Mouse (Mus musculus) neutrophil, adult 83 days (primary cell): ENCODE results near the gene Olfr1373. TPM values are rescaled to one million over a fixed set of nuclear protein-coding genes. Genes with fewer than 3 reads are reported as not detected.

Experiments
- total RNA-seq, 2 experiments: library from RNA; stranded (reverse); gene quantifications; one replicate each; pipeline ENCODE4 v1.2.4; 2023

Gene Olfr1373
- not detected for total RNA-seq

GRCm38 (mm10) chr11:52145428-52145827 is at the start of gene Olfr1373:
Olfr1373 (minus strand) TSS chr11:52145528.

DNA sequence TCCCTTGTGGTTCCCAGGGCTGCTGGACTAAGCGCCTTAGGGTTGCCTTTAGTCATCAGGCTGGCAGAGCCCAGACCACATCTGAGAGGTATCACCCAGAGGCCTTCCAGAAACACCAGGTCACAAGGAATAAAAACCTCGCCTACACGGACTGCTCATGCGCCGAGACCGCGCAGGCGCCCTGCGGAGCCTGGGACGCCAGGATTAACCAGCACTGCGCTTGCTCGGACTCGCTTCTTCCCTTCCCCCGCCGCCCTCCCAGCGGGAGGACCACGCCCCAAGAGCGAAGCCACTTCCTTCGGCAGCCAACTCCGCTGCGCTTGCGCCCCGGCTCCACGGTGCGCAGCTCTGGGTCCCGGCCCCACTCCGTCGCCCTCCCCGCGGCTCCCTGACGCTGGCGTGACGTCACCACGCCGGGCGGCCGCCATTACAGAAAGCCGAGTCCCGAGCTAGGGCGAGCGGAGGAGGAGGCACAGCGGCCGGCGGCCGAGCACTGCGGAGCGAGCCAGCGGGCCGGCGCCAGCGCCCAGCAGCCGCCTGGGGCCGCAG is 46.9 kb downstream of the Olfr1373 start, which contains the start of gene Ppp2ca:
Gene Ppp2ca (plus strand): TSS at position 284 of the 549 bp plus-strand sequence.

Other genes starting within 250 kb of the Olfr1373 start
- gene Cdkn2aipnl, start 177.9 kb downstream of the Olfr1373 start, total RNA-seq: 10 to 100 TPM; 32.5 to 33.1 TPM
- gene Ube2b, start 144.8 kb downstream of the Olfr1373 start, total RNA-seq: 100 to 1,000 TPM; 122 to 139 TPM
- gene Cdkl3, start 141.3 kb downstream of the Olfr1373 start, total RNA-seq: 1 to 10 TPM; 2.7 to 2.8 TPM
- 10 to 100 TPM; 61.3 to 78.7 TPM for gene Ppp2ca, start 46.8 kb downstream of the Olfr1373 start, total RNA-seq
- not detected for gene Olfr1371, start 68.5 kb upstream of the Olfr1373 start, total RNA-seq
- 10 to 100 TPM; 72.6 to 85.0 TPM for gene Skp1a, start 86.5 kb upstream of the Olfr1373 start, total RNA-seq
- 1 to 10 TPM in 1 of 2 experiments, under 1 TPM in 1; 0.75 to 1.1 TPM for gene Tcf7, start 137.5 kb upstream of the Olfr1373 start, total RNA-seq
- 10 to 100 TPM; 78.8 to 79.9 TPM for gene Vdac1, start 215.3 kb upstream of the Olfr1373 start, total RNA-seq